Mouse (Mus musculus) embryonic stem cell, embryonic (primary cell): ENCODE measurements around the gene Zfp335.

ENCODE experiments used
- CTCF ChIA-PET, 4 experiments: fragments of 300-600 bp in 2 of 4; fragments of 350-600 bp in 2 of 4; sonication (Branson Sonifier 250); formaldehyde crosslinking; loops; one replicate each; lab custom pipeline; 2022; ENCODE audit warnings: inconsistent platforms in 2 of 4; lab: Charles Lee
- POLR2A ChIA-PET, 4 experiments: fragments of 300-600 bp in 2 of 4; fragments of 350-600 bp in 2 of 4; sonication (Branson Sonifier 250); formaldehyde crosslinking; loops; one replicate each; lab custom pipeline; 2022; ENCODE audit warnings: antibody characterized with exemption in 4 of 4, inconsistent platforms in 1 of 4; lab: Charles Lee

Zfp335 gene

DNA sequence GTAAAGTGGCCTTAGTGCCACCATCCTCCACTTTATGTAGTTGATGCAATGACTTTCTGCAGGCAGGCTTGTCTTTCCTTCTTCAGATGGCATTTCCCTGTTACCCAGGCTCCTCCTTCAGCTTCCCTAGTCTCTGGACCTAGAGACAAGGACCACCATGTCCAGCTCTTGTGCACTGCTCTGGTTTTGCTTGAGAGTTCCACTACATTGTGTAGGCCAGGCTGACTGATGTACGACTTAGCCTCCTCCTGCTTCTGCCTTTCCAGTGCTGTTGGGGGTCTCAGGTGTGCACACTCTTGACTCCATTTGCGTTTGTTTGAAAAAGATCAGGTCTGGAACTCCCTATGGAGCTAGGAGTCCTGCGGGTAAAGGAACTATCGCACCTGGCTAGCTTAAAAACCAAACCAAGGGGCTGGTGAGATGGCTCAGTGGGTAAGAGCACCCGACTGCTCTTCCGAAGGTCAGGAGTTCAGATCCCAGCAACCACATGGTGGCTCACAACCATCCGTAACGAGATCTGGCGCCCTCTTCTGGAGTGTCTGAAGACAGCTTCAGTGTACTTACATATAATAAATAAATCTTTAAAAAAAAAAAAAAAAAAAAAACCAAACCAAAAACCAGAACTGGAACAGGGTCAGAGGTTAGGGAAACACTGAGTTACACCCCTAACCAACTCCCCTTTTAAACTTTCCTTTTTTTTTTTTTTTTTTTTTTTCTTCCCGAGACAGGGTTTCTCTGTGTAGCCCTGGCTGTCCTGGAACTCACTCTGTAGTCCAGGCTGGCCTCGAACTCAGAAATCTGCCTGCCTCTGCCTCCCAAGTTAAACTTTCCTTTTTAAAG lies 34.0 kb downstream of the Zfp335 start:
- CTCF ChIA-PET, result interaction anchor here (0.6 to 5.2 kb wide), 41 partner anchors 9 to 922 kb away, joined by 3 to 48 read pairs (median 5); no protein-coding TSS in a partner anchor

GRCm38 (mm10) chr2:164875648-164876047 lies 35.9 kb downstream of the Zfp335 start:
- POLR2A ChIA-PET, result interaction anchor here (1.0 to 17.8 kb wide), 29 partner anchors 9 to 117 kb away, joined by 4 to 347 read pairs (median 18); partner anchors contain the start of genes Acot8 (in 2 of the 4), Ctsa (in 2 of the 4), Neurl2 (in 2 of the 4) and Pltp (in 2 of the 4)
- CTCF ChIA-PET, result interaction anchor here in 3 of 4 experiments (1.1 to 5.2 kb wide), 8 partner anchors 8 to 83 kb away, joined by 3 to 48 read pairs (median 5); no protein-coding TSS in a partner anchor

More for the DNA sequence above, 34.0 kb downstream of the Zfp335 start:
- POLR2A ChIA-PET, result interaction anchor here (0.5 to 17.8 kb wide), 77 partner anchors 8 to 933 kb away, joined by 3 to 347 read pairs (median 5); partner anchors contain the start of genes Pltp (in 4 of the 4), Zfp335 (in 3 of the 4), Zswim1 (in 3 of the 4) and Acot8 (in 2 of the 4)

GRCm38 (mm10) chr2:164874239-164874769 lies 37.3 kb downstream of the Zfp335 start:
- ChIA-PET CTCF (interaction anchor here in 3 of 4 experiments (0.5 to 5.2 kb wide), 12 partner anchors 8 to 88 kb away, joined by 3 to 48 read pairs (median 4); partner anchors contain the start of gene Ctsa (in 1 of the 3)), POLR2A (interaction anchor here (0.5 to 17.8 kb wide), 57 partner anchors 8 to 114 kb away, joined by 3 to 347 read pairs (median 4); partner anchors contain the start of genes Pltp (in 3 of the 4), Acot8 (in 2 of the 4), Ctsa (in 2 of the 4) and Neurl2 (in 2 of the 4))

GRCm38 (mm10) chr2:164873621-164874020 lies 37.9 kb downstream of the Zfp335 start:
- CTCF ChIA-PET, result interaction anchor here in 3 of 4 experiments (0.7 to 1.4 kb wide), 4 partner anchors 28 to 79 kb away, joined by 3 to 7 read pairs (median 6); no protein-coding TSS in a partner anchor
- POLR2A ChIA-PET, result interaction anchor here in 3 of 4 experiments (0.5 to 17.8 kb wide), 41 partner anchors 7 to 147 kb away, joined by 3 to 347 read pairs (median 6); partner anchors contain the start of genes Acot8 (in 2 of the 3), Pltp (in 2 of the 3), Zswim1 (in 2 of the 3) and Zswim3 (in 2 of the 3)

DNA sequence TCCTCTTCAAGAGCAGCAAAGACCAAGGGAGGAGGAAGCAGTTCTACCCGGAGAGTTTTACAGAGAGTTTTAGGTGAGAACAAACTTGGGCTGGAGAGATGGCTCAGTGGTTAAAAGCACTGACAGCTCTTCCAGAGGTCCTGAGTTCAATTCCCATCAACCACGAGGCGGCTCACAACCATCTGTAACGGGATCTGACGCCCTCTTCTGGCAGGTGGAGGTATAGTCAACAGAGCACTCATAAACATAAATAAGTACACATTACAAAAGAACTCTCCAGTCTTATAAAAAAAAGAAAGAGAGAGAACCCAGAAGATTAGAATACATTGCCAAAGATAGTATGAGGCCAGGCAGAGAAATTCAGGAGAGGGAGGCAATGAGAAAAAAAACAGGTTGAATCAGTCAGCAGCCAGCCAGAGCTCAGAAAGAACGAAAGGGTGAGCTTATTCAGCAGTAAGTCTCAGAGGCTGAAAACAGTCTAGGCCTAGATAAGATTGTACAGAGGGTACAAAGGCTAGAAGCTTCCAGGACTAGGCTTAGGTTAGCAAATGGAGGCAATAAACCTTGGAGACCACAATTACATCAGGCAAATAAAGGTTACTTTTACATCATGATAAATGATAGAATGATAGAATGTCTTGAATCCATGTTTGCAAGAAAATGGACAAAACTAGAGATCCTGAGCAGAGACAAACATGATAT lies 39.8 kb downstream of the Zfp335 start:
- ChIA-PET POLR2A (interaction anchor here in 2 of 4 experiments (0.9 to 17.8 kb wide), 10 partner anchors 13 to 67 kb away, joined by 3 to 347 read pairs (median 14); partner anchors contain the start of genes Pltp (in 2 of the 2), Acot8 (in 1 of the 2), Zfp335 (in 1 of the 2) and Zswim1 (in 1 of the 2)), CTCF (interaction anchor here in 3 of 4 experiments (0.6 to 6.8 kb wide), 18 partner anchors 8 to 1308 kb away, joined by 3 to 88 read pairs (median 4); partner anchors contain the start of genes Pltp (in 1 of the 3) and Snx21 (in 1 of the 3))

DNA sequence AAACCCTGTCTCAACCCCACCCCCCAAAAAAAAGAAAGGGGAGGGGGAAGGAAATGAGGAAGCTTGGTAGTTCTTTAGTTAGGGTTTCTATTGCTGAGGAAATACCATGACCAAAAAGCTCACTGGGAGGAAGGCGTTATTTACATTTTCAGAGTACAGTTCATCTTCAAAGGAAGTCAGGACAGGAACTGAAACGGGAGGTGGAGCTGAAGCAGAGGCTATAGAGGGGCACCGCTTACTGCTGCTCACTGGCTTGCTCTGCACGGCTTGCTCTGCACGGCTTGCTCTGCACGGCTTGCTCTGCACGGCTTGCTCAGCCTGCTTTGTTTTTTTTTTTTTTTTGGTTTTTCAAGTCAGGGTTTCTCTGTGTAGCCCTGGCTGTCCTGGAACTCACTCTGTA lies 43.1 kb downstream of the Zfp335 start:
- CTCF ChIA-PET, result interaction anchor here (1.0 to 6.8 kb wide), 23 partner anchors 8 to 89 kb away, joined by 3 to 88 read pairs (median 8); partner anchors contain the start of genes Pltp (in 2 of the 4), Zswim1 (in 2 of the 4), Pcif1 (in 1 of the 4) and Zfp335 (in 1 of the 4)
- POLR2A ChIA-PET, result interaction anchor here in 3 of 4 experiments (0.6 to 17.8 kb wide), 33 partner anchors 8 to 96 kb away, joined by 3 to 347 read pairs (median 10); partner anchors contain the start of genes Pltp (in 3 of the 3), Ctsa (in 2 of the 3), Pcif1 (in 2 of the 3) and Zswim1 (in 2 of the 3)

GRCm38 (mm10) chr2:164867566-164867965 lies 44.0 kb downstream of the Zfp335 start:
- ChIA-PET POLR2A (interaction anchor here (0.6 to 17.8 kb wide), 66 partner anchors 9 to 429 kb away, joined by 3 to 347 read pairs (median 6); partner anchors contain the start of genes Pcif1 (in 4 of the 4), Acot8 (in 3 of the 4), Ctsa (in 3 of the 4) and Pltp (in 3 of the 4)), CTCF (interaction anchor here (0.5 to 6.8 kb wide), 72 partner anchors 8 to 1022 kb away, joined by 3 to 88 read pairs (median 5); partner anchors contain the start of genes Ctsa (in 2 of the 4), Pcif1 (in 2 of the 4), Pltp (in 2 of the 4) and Snx21 (in 2 of the 4))

DNA sequence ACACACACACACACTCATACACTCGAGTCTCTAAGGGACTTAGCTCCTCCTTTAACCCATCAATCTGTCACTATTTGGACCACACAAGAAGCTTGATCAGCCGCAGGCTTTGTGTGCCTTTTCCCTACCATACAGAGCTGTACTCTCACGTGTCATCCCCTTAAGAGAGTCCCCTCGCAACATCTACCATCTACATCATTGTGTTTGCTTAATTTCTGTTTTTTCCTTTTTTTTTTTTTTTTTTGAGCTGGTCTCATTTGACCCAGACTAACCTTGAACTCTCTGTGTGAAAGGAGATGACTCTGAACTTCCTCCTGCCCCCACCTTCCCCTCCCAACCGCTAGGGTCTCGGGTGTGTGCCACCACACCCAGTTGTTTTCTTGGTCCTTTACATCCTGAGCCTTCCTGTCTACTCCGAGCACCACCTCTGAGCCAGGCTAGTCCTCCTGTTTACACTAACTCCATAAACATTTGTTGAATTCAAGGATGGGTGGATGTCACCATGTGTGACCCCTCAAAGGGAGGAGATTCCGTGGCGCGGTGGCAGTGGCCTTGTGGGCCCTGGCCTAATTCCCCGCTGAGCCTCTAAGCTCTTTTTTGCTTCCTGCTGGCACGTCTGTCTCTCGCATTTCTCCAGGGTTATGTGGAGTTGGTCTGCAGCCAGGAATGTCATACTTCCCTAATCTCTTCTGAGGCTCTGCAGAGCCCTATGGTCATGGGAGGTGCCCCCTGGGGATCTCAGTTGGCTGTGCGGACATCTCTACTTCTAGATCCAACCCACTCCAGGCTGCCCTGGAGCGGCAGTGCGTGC lies 44.6 kb downstream of the Zfp335 start:
- CTCF ChIA-PET, result interaction anchor here (0.6 to 6.8 kb wide), 73 partner anchors 10 to 695 kb away, joined by 3 to 88 read pairs (median 5); partner anchors contain the start of genes Ctsa (in 2 of the 4), Pcif1 (in 2 of the 4), Pltp (in 2 of the 4) and Snx21 (in 2 of the 4)

GRCm38 (mm10) chr2:164864593-164864992 lies 47.0 kb downstream of the Zfp335 start:
- ChIA-PET POLR2A (interaction anchor here in 3 of 4 experiments (0.7 to 17.8 kb wide), 17 partner anchors 6 to 93 kb away, joined by 3 to 347 read pairs (median 5); partner anchors contain the start of genes Pcif1 (in 3 of the 3), Acot8 (in 2 of the 3), Zswim1 (in 2 of the 3) and Ctsa (in 1 of the 3)), CTCF (interaction anchor here in 3 of 4 experiments (0.5 to 1.7 kb wide), 3 partner anchors 13 to 71 kb away, joined by 3 to 8 read pairs (median 6); no protein-coding TSS in a partner anchor)

More for the DNA sequence above, 44.6 kb downstream of the Zfp335 start:
- POLR2A ChIA-PET, result interaction anchor here (0.6 to 17.8 kb wide), 82 partner anchors 8 to 1217 kb away, joined by 3 to 347 read pairs (median 5); partner anchors contain the start of genes Pcif1 (in 4 of the 4), Acot8 (in 3 of the 4), Ctsa (in 3 of the 4) and Pltp (in 3 of the 4)

DNA sequence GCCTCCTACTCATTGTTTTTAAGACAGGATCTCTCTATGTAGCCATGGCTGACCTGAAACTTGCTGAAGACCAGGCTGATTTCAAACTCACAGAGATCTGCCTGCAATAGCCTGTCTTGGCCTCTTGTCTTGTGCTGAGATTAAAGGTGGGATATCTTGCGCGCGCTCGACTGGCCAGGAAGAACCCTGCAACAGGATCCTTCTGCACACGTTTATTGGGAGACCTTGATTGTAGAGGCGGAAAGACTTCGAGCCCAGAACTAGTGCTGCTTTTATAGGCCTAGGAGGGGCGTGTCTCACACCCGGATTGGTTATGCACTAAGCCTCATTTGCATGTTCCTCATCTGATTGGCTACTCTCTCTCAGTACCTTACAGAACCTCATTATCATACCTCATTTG lies 48.1 kb downstream of the Zfp335 start:
- CTCF ChIA-PET, result interaction anchor here in 2 of 4 experiments (0.6 kb wide), 2 partner anchors 76 to 105 kb away, joined by 3 to 5 read pairs; no protein-coding TSS in a partner anchor
- POLR2A ChIA-PET, result interaction anchor here in 3 of 4 experiments (0.6 to 24.3 kb wide), 8 partner anchors 9 to 219 kb away, joined by 4 to 527 read pairs (median 8); partner anchors contain the start of genes Neurl2 (in 2 of the 3), Ctsa (in 1 of the 3), Pcif1 (in 1 of the 3) and Zswim1 (in 1 of the 3)

DNA sequence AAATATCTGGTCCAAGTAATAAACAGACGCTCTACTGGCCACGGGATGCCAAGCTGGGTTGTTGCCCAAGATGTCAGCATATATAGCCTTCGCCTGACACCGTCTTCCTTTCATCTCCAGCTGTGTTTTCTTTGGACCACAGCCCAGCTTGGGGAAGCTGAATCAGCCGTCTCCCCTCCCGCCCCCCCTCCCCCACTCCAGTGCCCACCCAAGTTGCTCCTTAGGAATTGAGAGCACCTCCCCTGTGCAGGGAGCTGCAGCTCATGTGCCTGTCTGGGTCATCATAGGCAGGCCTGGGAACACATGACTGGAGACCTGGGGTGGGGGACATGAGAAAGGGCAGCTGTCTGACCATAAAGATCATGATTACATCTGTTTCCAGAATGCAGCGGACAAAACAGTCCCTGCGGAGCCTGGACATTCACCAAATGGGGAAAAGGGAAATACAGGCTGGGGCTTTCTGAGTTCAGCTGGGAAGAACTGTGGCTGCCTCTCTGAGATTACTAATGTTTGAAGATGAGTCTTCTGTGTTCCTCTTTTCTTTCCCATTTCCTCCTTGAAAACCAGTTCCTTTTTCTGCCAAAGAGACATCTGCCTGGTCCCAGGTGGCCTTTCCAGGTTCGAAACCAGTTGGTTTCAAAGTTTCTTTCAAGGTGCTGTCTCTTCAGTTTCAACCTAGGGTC lies 49.2 kb downstream of the Zfp335 start:
- ChIA-PET CTCF (interaction anchor here in 3 of 4 experiments (0.7 to 1.3 kb wide), 5 partner anchors 9 to 1199 kb away, joined by 3 to 6 read pairs (median 3); no protein-coding TSS in a partner anchor), POLR2A (interaction anchor here in 3 of 4 experiments (0.6 to 24.3 kb wide), 26 partner anchors 8 to 1925 kb away, joined by 3 to 527 read pairs (median 6); partner anchors contain the start of genes Acot8 (in 2 of the 3), Neurl2 (in 2 of the 3), Pcif1 (in 2 of the 3) and Zswim1 (in 2 of the 3))

- CTCF ChIA-PET, result interaction anchor here in 3 of 4 experiments (1.0 to 1.5 kb wide), 3 partner anchors 11 to 43 kb away, joined by 3 to 5 read pairs (median 4); no protein-coding TSS in a partner anchor
- POLR2A ChIA-PET, result interaction anchor here in 3 of 4 experiments (0.7 to 24.3 kb wide), 21 partner anchors 9 to 563 kb away, joined by 3 to 527 read pairs (median 7); partner anchors contain the start of genes Acot8 (in 2 of the 3), Neurl2 (in 2 of the 3), Pcif1 (in 2 of the 3) and Zswim1 (in 2 of the 3)
Measured at GRCm38 (mm10) chr2:164861094-164861493, 50.5 kb downstream of the Zfp335 start.

- ChIA-PET POLR2A (interaction anchor here (0.6 to 24.3 kb wide), 43 partner anchors 8 to 1074 kb away, joined by 3 to 527 read pairs (median 4); partner anchors contain the start of genes Ctsa (in 3 of the 4), Zswim1 (in 3 of the 4), Acot8 (in 2 of the 4) and Neurl2 (in 2 of the 4)), CTCF (interaction anchor here (0.5 to 6.2 kb wide), 16 partner anchors 8 to 109 kb away, joined by 3 to 88 read pairs (median 4); partner anchors contain the start of gene Slc12a5 (in 1 of the 4))
Measured at GRCm38 (mm10) chr2:164859640-164860432, 51.7 kb downstream of the Zfp335 start.
